Comparison of ENCODE assay signal across 9 mouse cellular contexts in genomic region chr8:72240951-72241350, GRCm38 (mm10). TPM values are rescaled to one million over a fixed set of nuclear protein-coding genes. Genes with fewer than 3 reads are reported as not detected.
DNase-seq lines count a peak whose midpoint lies in the region; ATAC-seq lines count a peak whose summit lies in the region.
"Had no signal": no experiment of that assay in that cellular context is flagged by ENCODE, and none has a peak within 500 bp of the region (broad histone marks: within the 10 kb centered on the region; RNA-seq: fewer than 3 reads in every experiment).

No protein-coding gene starts in this region.

- H3K4me2 ChIP-seq in liver, embryonic 11.5 days, result peak overlapping the region; percentile 77
- peak overlapping the region; percentile 61 for H3K4me2 ChIP-seq in hindbrain, embryonic 11.5 days (replicated peaks; ENCODE audit: low read depth, low read length)
- peak overlapping the region; percentile 59 for H3K4me2 ChIP-seq in midbrain, embryonic 11.5 days

- no peaks in the 10 kb centered on the region for H3K27me3 ChIP-seq in liver, embryonic 11.5 days (replicated peaks; ENCODE audit: control insufficient read depth, insufficient read depth, low read length)
- no peaks in the 10 kb centered on the region for H3K27me3 ChIP-seq in hindbrain, embryonic 11.5 days (ENCODE audit: control insufficient read depth, insufficient read depth, low read length)
- no peaks in the 10 kb centered on the region for H3K27me3 ChIP-seq in midbrain, embryonic 11.5 days (ENCODE audit: control insufficient read depth, insufficient read depth, low read length)

- H3K36me3 ChIP-seq in liver, embryonic 11.5 days (ENCODE audit: control insufficient read depth, insufficient read depth, low read length), result peaks cover 1% of the 10 kb centered on the region; the same call in 1 of the 2 replicates
- H3K36me3 ChIP-seq in hindbrain, embryonic 11.5 days (ENCODE audit: control insufficient read depth, insufficient read depth, low read length), result no peaks in the 10 kb centered on the region
- no peaks in the 10 kb centered on the region for H3K36me3 ChIP-seq in midbrain, embryonic 11.5 days (ENCODE audit: control insufficient read depth, insufficient read depth, low read length)

- no peak for DNase-seq in liver, embryonic 11.5 days (ENCODE audit: low spot score)
- DNase-seq in liver, result no peak
- DNase-seq in cerebellum, adult 9-10 months, result peak; percentile 56
- no peak for DNase-seq in hindbrain, embryonic 11.5 days (ENCODE audit: low spot score)
- DNase-seq in midbrain, embryonic 11.5 days (ENCODE audit: low spot score, missing footprints), result no peak
- no peak for DNase-seq in embryo, embryonic 9.5 days (ENCODE audit: extremely low spot score)
- no peak for DNase-seq in spleen, adult 18-20 months
- DNase-seq in adrenal gland, postnatal 4 days (ENCODE audit: low spot score in 2 of 2), result no peak

- peaks cover 10% of the 10 kb centered on the region for H3K4me1 ChIP-seq in liver, embryonic 11.5 days (replicated peaks; ENCODE audit: control insufficient read depth, insufficient read depth, low read length)
- no peaks in the 10 kb centered on the region for H3K4me1 ChIP-seq in hindbrain, embryonic 11.5 days (replicated peaks; ENCODE audit: control insufficient read depth, insufficient read depth, low read length)
- H3K4me1 ChIP-seq in midbrain, embryonic 11.5 days (ENCODE audit: control insufficient read depth, insufficient read depth, low read length), result peaks cover 6% of the 10 kb centered on the region

- H3K9ac ChIP-seq in liver, embryonic 11.5 days (ENCODE audit: low read depth, low read length), result no peak overlapping the region
- H3K9ac ChIP-seq in hindbrain, embryonic 11.5 days (ENCODE audit: low read depth, low read length), result peak overlapping the region; percentile 53
- peak overlapping the region; percentile 74 for H3K9ac ChIP-seq in midbrain, embryonic 11.5 days (ENCODE audit: low read length)

- ATAC-seq in liver, embryonic 11.5 days (replicated peaks; ENCODE audit: low FRiP score), result no peak
- ATAC-seq in hindbrain, embryonic 11.5 days (ENCODE audit: low FRiP score), result no peak
- no peak for ATAC-seq in midbrain, embryonic 11.5 days (ENCODE audit: low FRiP score)

- peak overlapping the region; percentile 75 for H3K4me3 ChIP-seq in liver, embryonic 11.5 days (ENCODE audit: low read depth, low read length)
- peak overlapping the region; percentile 56 for H3K4me3 ChIP-seq in hindbrain, embryonic 11.5 days (ENCODE audit: low read depth, low read length)
- peak overlapping the region; percentile 61 for H3K4me3 ChIP-seq in midbrain, embryonic 11.5 days (ENCODE audit: low read depth, low read length)

- H3K9me3 ChIP-seq in liver, embryonic 11.5 days (ENCODE audit: control insufficient read depth, low read length), result no peaks in the 10 kb centered on the region
- H3K9me3 ChIP-seq in hindbrain, embryonic 11.5 days (ENCODE audit: control insufficient read depth, low read length), result no peaks in the 10 kb centered on the region
- no peaks in the 10 kb centered on the region for H3K9me3 ChIP-seq in midbrain, embryonic 11.5 days (ENCODE audit: control insufficient read depth, low read length)

- 67% methylated on average over 7 of the region's 7 CpGs for WGBS in liver, embryonic 11.5 days
- WGBS in hindbrain, embryonic 11.5 days, result 77% methylated on average over 7 of the region's 7 CpGs
- WGBS in midbrain, embryonic 11.5 days, result 74% methylated on average over 7 of the region's 7 CpGs

- no peak overlapping the region for H3K27ac ChIP-seq in liver, embryonic 11.5 days (ENCODE audit: low read depth, low read length)
- H3K27ac ChIP-seq in hindbrain, embryonic 11.5 days (ENCODE audit: low read depth, low read length), result 0 out of 2 replicates have a peak overlapping the region, but pooled peaks have one; percentile 92
- peak overlapping the region; percentile 94; the same call in 1 of the 2 replicates for H3K27ac ChIP-seq in midbrain, embryonic 11.5 days (ENCODE audit: low read depth, low read length)

RNA-seq across cellular contexts. Expression of gene Ap1m1, which starts 1.1 kb away (rescaled TPM):
- polyA plus RNA-seq in liver, embryonic 11.5 days (2014; fragmentation: Nextera tagmentation; extraction: Ambion mirVana), result 111 and 119 TPM in 2 replicates
- polyA plus RNA-seq in hindbrain, embryonic 11.5 days (2014; fragmentation: Nextera tagmentation; extraction: Ambion mirVana), result 174 and 175 TPM in 2 replicates
- 170 and 173 TPM in 2 replicates for polyA plus RNA-seq in midbrain, embryonic 11.5 days (2014; fragmentation: Nextera tagmentation; extraction: Ambion mirVana)
- 10 to 100 TPM; 75.7 to 81.1 TPM for total RNA-seq in adrenal gland, postnatal 4 days (2021)

RNA-seq across cellular contexts. Expression of gene Fam32a, which starts 21.4 kb away (rescaled TPM):
- 59.7 and 64.2 TPM in 2 replicates for polyA plus RNA-seq in liver, embryonic 11.5 days (2014; fragmentation: Nextera tagmentation; extraction: Ambion mirVana)
- polyA plus RNA-seq in hindbrain, embryonic 11.5 days (2014; fragmentation: Nextera tagmentation; extraction: Ambion mirVana), result 75.9 and 78.9 TPM in 2 replicates
- 73.1 and 77.8 TPM in 2 replicates for polyA plus RNA-seq in midbrain, embryonic 11.5 days (2014; fragmentation: Nextera tagmentation; extraction: Ambion mirVana)
- total RNA-seq in adrenal gland, postnatal 4 days (2021), result 10 to 100 TPM; 67.3 to 72.7 TPM

RNA-seq across cellular contexts. Expression of gene Gm11034, which starts 27.5 kb away (rescaled TPM):
- polyA plus RNA-seq in liver, embryonic 11.5 days (2014; fragmentation: Nextera tagmentation; extraction: Ambion mirVana), result not detected in 2 replicates
- polyA plus RNA-seq in hindbrain, embryonic 11.5 days (2014; fragmentation: Nextera tagmentation; extraction: Ambion mirVana), result not detected in 2 replicates
- not detected in 2 replicates for polyA plus RNA-seq in midbrain, embryonic 11.5 days (2014; fragmentation: Nextera tagmentation; extraction: Ambion mirVana)
- total RNA-seq in adrenal gland, postnatal 4 days (2021), result not detected
- total RNA-seq: neutrophil, adult 5-6 weeks had no signal

RNA-seq across cellular contexts. Expression of gene Cib3, which starts 28.3 kb away (rescaled TPM):
- not detected in 2 replicates for polyA plus RNA-seq in liver, embryonic 11.5 days (2014; fragmentation: Nextera tagmentation; extraction: Ambion mirVana)
- not detected in 2 replicates for polyA plus RNA-seq in hindbrain, embryonic 11.5 days (2014; fragmentation: Nextera tagmentation; extraction: Ambion mirVana)
- not detected in 2 replicates for polyA plus RNA-seq in midbrain, embryonic 11.5 days (2014; fragmentation: Nextera tagmentation; extraction: Ambion mirVana)
- not detected for total RNA-seq in adrenal gland, postnatal 4 days (2021)

RNA-seq across cellular contexts. Expression of gene Hsh2d, which starts 51.5 kb away (rescaled TPM):
- polyA plus RNA-seq in liver, embryonic 11.5 days (2014; fragmentation: Nextera tagmentation; extraction: Ambion mirVana), result 0.18 and 0.29 TPM in 2 replicates
- not detected in 2 replicates for polyA plus RNA-seq in hindbrain, embryonic 11.5 days (2014; fragmentation: Nextera tagmentation; extraction: Ambion mirVana)
- polyA plus RNA-seq in midbrain, embryonic 11.5 days (2014; fragmentation: Nextera tagmentation; extraction: Ambion mirVana), result not detected in 2 replicates
- not detected for total RNA-seq in adrenal gland, postnatal 4 days (2021)
